Mouse (Mus musculus) adrenal gland, postnatal 0 days (tissue): ENCODE measurements around the gene Adm2. TPM values are rescaled to one million over a fixed set of nuclear protein-coding genes. Genes with fewer than 3 reads are reported as not detected.

Source experiments
- microRNA-seq: library from miRNA; unstranded; fragments of <30 nt; microRNA quantifications from one replicate; pipeline ENCODE4, GENCODE M21; 2016; ENCODE audit warnings: borderline replicate concordance; ENCODE audit not compliant: insufficient number of aligned reads
- polyA plus RNA-seq: library from polyadenylated mRNA; unstranded; fragments of >200 nt; fragmentation: Nextera tagmentation; extraction: Ambion mirVana; gene quantifications from 2 replicates; pipeline ENCODE4 v1.2.1, GENCODE M21; 2015

Adm2 gene
- not detected in 2 replicates for polyA plus RNA-seq

DNA sequence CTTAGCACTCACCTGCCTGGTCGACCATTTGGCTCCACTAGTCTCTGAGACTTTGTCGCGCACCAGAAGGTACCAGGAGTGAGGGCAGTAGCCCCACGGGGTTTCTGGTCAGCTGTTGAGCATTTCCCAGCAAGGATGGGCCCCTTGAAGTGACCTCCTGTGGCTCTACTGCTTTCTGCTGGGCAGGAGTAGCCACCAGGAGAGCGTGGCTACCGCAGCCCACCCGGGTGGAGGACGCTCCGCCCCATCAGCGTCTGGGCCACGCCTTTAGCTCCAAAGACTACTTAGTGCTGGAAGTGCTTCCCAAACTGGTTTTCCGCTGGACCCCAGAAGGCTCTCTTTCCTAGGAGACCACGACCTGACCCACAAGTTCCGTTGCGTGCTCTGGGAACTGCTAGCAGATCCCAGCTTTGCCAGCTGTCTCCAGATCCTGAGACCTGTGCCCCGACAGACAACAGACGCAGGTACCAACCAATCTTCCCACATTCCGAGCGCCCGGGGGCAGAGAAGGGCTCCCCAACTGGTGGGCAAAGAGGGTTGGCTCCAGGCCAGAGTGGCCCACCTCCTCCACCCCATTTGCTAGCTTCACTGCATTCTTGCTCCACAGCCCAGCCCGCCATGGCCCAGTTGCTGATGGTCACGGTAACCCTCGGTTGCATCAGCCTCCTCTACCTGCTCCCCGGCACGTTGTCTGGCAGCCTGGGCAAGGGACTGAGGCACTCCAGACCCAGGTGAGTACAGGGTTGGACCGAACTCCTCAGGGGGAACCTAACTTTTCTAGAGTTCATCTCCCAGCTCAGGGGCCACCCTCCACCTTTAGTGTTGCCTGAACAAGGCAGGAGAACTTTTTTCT lies at the start of gene Adm2:
Adm2 (plus strand) TSS at position 51 of the 853 bp plus-strand sequence.

GRCm38 (mm10) chr15:89315190-89315731 lies 7.3 kb upstream of the Adm2 start, which contains the start of gene Sbf1:
Gene Sbf1, minus strand, starts transcription at chr15:89315311.

DNA sequence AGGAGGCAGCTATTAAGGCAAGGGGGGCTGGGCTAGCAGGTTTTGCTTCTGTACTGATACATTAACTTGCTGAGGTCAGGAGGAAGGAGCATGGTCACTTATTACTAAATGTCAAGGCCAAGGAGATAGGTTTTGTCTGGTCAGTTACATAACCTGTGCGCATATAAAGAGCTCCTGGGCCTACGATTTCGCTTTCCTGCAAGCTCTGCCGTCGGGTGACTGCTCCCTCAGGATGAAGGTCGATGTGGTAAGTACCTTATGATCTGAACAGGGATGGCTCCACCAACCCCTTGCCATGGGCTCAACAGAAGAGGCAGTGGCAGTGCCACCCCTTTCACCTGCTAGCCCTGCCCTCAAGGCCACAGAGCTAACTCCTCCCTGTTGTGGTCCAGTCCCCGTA lies 11.8 kb downstream of the Adm2 start, which contains the start of gene Miox:
Miox (plus strand) TSS at position 128 of the 400 bp plus-strand sequence.

DNA sequence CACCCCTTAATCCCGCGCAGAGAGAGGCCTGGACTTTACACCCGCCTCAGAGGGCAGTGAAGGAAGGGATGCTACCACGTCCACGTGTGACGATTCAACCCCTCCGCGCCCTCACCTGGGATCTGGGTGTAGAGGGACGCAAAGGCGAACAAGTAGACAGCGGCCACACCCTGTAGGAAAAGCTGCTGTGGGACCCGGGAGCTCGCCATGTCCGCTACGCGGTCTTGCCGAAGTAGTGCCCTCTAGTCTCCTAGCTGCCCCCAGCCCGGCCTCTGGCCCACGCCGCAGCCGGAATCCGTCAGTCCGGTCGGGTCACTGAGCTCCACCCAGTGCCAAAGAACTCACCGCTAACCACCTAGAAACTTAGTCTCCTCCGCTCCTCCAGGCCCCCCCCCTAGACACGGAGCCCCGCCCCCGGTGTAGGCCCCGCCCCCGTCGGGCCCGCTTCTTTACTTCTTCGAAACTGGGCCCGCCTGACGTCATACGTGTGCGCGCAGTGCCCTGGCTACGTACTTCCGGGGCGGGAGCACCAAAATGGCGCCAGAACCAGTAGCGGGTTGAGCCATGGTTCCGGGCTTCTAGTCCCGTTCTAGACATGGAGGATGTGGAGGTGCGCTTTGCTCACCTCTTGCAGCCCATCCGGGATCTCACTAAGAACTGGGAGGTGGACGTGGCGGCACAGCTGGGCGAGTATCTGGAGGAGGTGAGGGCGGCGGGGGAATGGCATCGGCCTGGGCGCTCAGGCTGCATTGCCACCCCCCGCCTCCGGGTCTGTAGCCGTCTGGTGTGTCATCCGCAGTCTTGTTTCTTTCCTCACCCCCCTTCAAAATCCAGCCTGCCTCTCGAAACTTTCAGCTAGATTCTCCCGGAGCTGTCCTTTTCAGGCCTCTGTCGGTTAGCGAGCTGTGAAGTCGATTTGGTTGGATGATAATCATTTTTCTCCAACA lies 33.0 kb downstream of the Adm2 start, which contains the start of the genes Lmf2 and Ncaph2:
Lmf2 (minus strand) TSS at position 419 of the 947 bp plus-strand sequence.
Ncaph2 (plus strand) TSS at position 479 of the 947 bp plus-strand sequence.

GRCm38 (mm10) chr15:89373762-89374248 lies 51.3 kb downstream of the Adm2 start, which contains the start of gene Sco2:
Gene Sco2, minus strand, starts transcription at chr15:89373846.

Small RNA genes lying within 50 kb of the gene (microRNA-seq; reads per million reads assigned to microRNA genes)
- not detected for gene Mir6959

Other genes starting within 250 kb of the Adm2 start
- 30.3 and 35.1 TPM in 2 replicates for gene Trabd, start 247.6 kb upstream of the Adm2 start, polyA plus RNA-seq
- 18.2 and 26.4 TPM in 2 replicates for gene Selenoo, start 233.6 kb upstream of the Adm2 start, polyA plus RNA-seq
- gene Tubgcp6, start 199.6 kb upstream of the Adm2 start, polyA plus RNA-seq, result 4.6 and 5.7 TPM in 2 replicates
- gene Hdac10, start 194.0 kb upstream of the Adm2 start, polyA plus RNA-seq, result 12.6 and 15.6 TPM in 2 replicates
- 6.6 and 7.4 TPM in 2 replicates for gene Mapk12, start 182.0 kb upstream of the Adm2 start, polyA plus RNA-seq
- 6.2 and 8.2 TPM in 2 replicates for gene Mapk11, start 173.1 kb upstream of the Adm2 start, polyA plus RNA-seq
- 70.4 and 71.3 TPM in 2 replicates for gene Plxnb2, start 141.9 kb upstream of the Adm2 start, polyA plus RNA-seq
- 6.5 and 8.6 TPM in 2 replicates for gene Dennd6b, start 126.2 kb upstream of the Adm2 start, polyA plus RNA-seq
- 22.2 and 28.0 TPM in 2 replicates for gene Ppp6r2, start 111.2 kb upstream of the Adm2 start, polyA plus RNA-seq
- 27.9 and 28.9 TPM in 2 replicates for gene Sbf1, start 7.4 kb upstream of the Adm2 start, polyA plus RNA-seq
- gene Miox, start 11.7 kb downstream of the Adm2 start, polyA plus RNA-seq, result 0.91 and 1.5 TPM in 2 replicates
- gene Lmf2, start 32.9 kb downstream of the Adm2 start, polyA plus RNA-seq, result 29.0 and 38.5 TPM in 2 replicates
- 106 and 112 TPM in 2 replicates for gene Ncaph2, start 33.0 kb downstream of the Adm2 start, polyA plus RNA-seq
- gene Sco2, start 51.1 kb downstream of the Adm2 start, polyA plus RNA-seq, result 5.9 and 6.7 TPM in 2 replicates
- 1.3 and 2.4 TPM in 2 replicates for gene Tymp, start 54.3 kb downstream of the Adm2 start, polyA plus RNA-seq
- 0.16 and 0.48 TPM in 2 replicates for gene Odf3b, start 56.6 kb downstream of the Adm2 start, polyA plus RNA-seq
- not detected in 2 replicates for gene Klhdc7b, start 62.2 kb downstream of the Adm2 start, polyA plus RNA-seq
- gene Syce3, start 87.8 kb downstream of the Adm2 start, polyA plus RNA-seq, result 0.46 and 1.8 TPM in 2 replicates
- 1.1 and 1.4 TPM in 2 replicates for gene Cpt1b, start 103.1 kb downstream of the Adm2 start, polyA plus RNA-seq
- gene C730034F03Rik, start 106.9 kb downstream of the Adm2 start, polyA plus RNA-seq, result 1.2 and 2.9 TPM in 2 replicates
- not detected in 2 replicates for gene Gm44502, start 107.0 kb downstream of the Adm2 start, polyA plus RNA-seq
- 48.1 and 65.3 TPM in 2 replicates for gene Chkb, start 107.2 kb downstream of the Adm2 start, polyA plus RNA-seq
- 9.4 and 18.1 TPM in 2 replicates for gene Mapk8ip2, start 131.2 kb downstream of the Adm2 start, polyA plus RNA-seq
- 21.2 and 25.4 TPM in 2 replicates for gene Arsa, start 154.7 kb downstream of the Adm2 start, polyA plus RNA-seq
- 1.6 and 2.0 TPM in 2 replicates for gene Shank3, start 176.9 kb downstream of the Adm2 start, polyA plus RNA-seq
- gene Acr, start 245.6 kb downstream of the Adm2 start, polyA plus RNA-seq, result 0.43 TPM in 2 replicates